In the genomic region with DNA sequence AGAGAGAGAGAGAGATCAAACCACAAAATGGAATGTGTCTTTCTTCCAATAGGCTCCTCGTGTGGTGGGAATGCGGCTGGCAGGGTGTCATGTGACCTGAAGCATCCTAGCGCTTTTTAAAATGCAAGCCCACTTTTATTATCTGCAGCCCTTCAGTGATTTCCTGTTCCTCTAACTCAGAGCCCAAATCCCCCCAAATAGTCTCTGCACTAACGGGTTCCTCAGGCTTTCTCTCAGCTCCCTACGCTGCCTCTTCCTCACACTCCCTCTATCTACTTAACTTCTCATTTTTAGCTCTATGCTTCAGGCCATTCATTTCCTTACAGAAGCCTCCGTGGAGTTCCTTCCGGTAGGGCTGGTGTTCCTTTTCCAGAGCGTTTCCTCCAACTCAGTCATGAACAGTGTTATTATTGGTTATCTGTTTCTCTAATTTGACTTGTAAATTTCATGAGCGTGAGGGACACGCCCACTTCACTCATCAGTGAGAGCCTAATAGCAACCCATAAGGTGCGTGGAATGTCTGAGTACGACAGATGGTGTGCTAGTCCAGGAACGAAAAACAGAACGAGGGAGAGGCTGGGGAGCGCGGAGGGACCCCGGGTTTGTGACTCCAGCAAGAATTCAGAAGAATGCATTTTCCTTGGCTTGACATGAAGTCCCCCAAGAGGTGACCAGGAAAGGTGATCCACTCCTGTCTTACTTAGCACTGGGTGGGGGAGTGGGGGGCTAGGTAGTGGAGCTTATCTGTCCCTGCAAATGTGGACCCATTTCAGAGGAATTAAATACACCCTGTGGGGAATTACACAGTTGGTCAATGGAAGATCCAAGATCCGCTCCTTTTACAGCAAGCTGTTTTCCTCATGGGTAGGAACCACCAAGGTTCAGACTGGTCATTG, we compare ENCODE assay signal across 8 mouse cellular contexts. TPM values are rescaled to one million over a fixed set of nuclear protein-coding genes. Genes with fewer than 3 reads are reported as not detected.
A peak's percentile ranks its signal among the peaks of the same experiment; 100 is the strongest.
DNase-seq lines count a peak whose midpoint lies in the region; ATAC-seq and TF ChIP-seq lines count a peak whose summit lies in the region.

No protein-coding gene starts in this region.

- WGBS in heart, adult 2 months: 11% methylated on average over 18 of the region's 18 CpGs
- WGBS in kidney, embryonic 14.5 days: 15% methylated on average over 18 of the region's 18 CpGs
- 13% methylated on average over 18 of the region's 18 CpGs for WGBS in liver, embryonic 16.5 days (ENCODE audit: insufficient replicate concordance)

- peaks cover 3% of the 10 kb centered on the region; the same call in 1 of the 2 replicates for H3K4me1 ChIP-seq in heart, adult 2 months (ENCODE audit: control insufficient read depth, insufficient read depth, low read length)
- H3K4me1 ChIP-seq in kidney, embryonic 14.5 days (ENCODE audit: control insufficient read depth, insufficient read depth, low read length): 0 out of 2 replicates have a peak, but pooled peaks cover 6% of the 10 kb centered on the region
- peaks cover 11% of the 10 kb centered on the region for H3K4me1 ChIP-seq in liver, embryonic 16.5 days (ENCODE audit: control insufficient read depth, low read depth, low read length)

- DNase-seq in heart, adult 2 months: peak in 1 of 2 experiments; percentile 26
- DNase-seq in heart, postnatal 4 days: no peak
- DNase-seq in Muller cell, postnatal 12 days (ENCODE audit: inconsistent ontology term): peak; percentile 29
- DNase-seq in right cerebral cortex, postnatal 25 days: peak; percentile 22
- no peak for DNase-seq in gastrocnemius, postnatal 36 days

- no peak overlapping the region for H3K9ac ChIP-seq in heart, adult 2 months (ENCODE audit: low read depth, low read length)
- H3K9ac ChIP-seq in kidney, embryonic 14.5 days (ENCODE audit: low read depth, low read length): no peak overlapping the region
- 0 out of 2 replicates have a peak overlapping the region, but pooled peaks have one; percentile 36 for H3K9ac ChIP-seq in liver, embryonic 16.5 days (ENCODE audit: low read depth, low read length)

- no peak for TF ChIP-seq EP300 in heart, adult 2 months (IDR thresholded peaks at IDR 0.05; ENCODE audit: insufficient read depth, low read depth, low read length)

- peak overlapping the region; percentile 55 for H3K4me2 ChIP-seq in kidney, embryonic 14.5 days (replicated peaks; ENCODE audit: low read depth, low read length)
- H3K4me2 ChIP-seq in liver, embryonic 16.5 days (ENCODE audit: low read depth, low read length): peak overlapping the region; percentile 67

- no peaks in the 10 kb centered on the region for H3K27me3 ChIP-seq in heart, adult 2 months (ENCODE audit: control insufficient read depth, insufficient read depth, low read length)
- 0 out of 2 replicates have a peak, but pooled peaks cover 2% of the 10 kb centered on the region for H3K27me3 ChIP-seq in kidney, embryonic 14.5 days (ENCODE audit: control insufficient read depth, insufficient read depth, low read length)
- no peaks in the 10 kb centered on the region for H3K27me3 ChIP-seq in liver, embryonic 16.5 days (ENCODE audit: control insufficient read depth, insufficient read depth, low read depth, low read length)

- no peak for TF ChIP-seq POLR2A in heart, adult 2 months (IDR thresholded peaks at IDR 0.05; ENCODE audit: insufficient read depth, low read depth, low read length)

- no peak overlapping the region for H3K27ac ChIP-seq in heart, adult 2 months
- H3K27ac ChIP-seq in kidney, embryonic 14.5 days (ENCODE audit: low read depth, low read length): no peak overlapping the region
- H3K27ac ChIP-seq in liver, embryonic 16.5 days (ENCODE audit: low read length): peak overlapping the region; percentile 38; the same call in 1 of the 2 replicates

- H3K4me3 ChIP-seq in heart, adult 2 months: peak overlapping the region; percentile 22; the same call in 1 of the 2 replicates
- peak overlapping the region; percentile 25 for H3K4me3 ChIP-seq in kidney, embryonic 14.5 days (ENCODE audit: low read length)
- H3K4me3 ChIP-seq in liver, embryonic 16.5 days (ENCODE audit: low read depth, low read length): peak overlapping the region; percentile 55

- no peaks in the 10 kb centered on the region for H3K9me3 ChIP-seq in kidney, embryonic 14.5 days (ENCODE audit: control insufficient read depth, low read length)
- no peaks in the 10 kb centered on the region for H3K9me3 ChIP-seq in liver, embryonic 16.5 days (replicated peaks; ENCODE audit: control insufficient read depth, low read length)

- H3K79me2 ChIP-seq in heart, adult 2 months (replicated peaks; ENCODE audit: control insufficient read depth, insufficient read depth, low read length): no peaks in the 10 kb centered on the region

- no peak for TF ChIP-seq CTCF in heart, adult 2 months (IDR thresholded peaks at IDR 0.05)

- no peaks in the 10 kb centered on the region for H3K36me3 ChIP-seq in heart, adult 2 months (ENCODE audit: control insufficient read depth, insufficient read depth, low read length)
- H3K36me3 ChIP-seq in kidney, embryonic 14.5 days (ENCODE audit: control insufficient read depth, insufficient read depth, low read length): no peaks in the 10 kb centered on the region
- H3K36me3 ChIP-seq in liver, embryonic 16.5 days (ENCODE audit: control insufficient read depth, insufficient read depth): no peaks in the 10 kb centered on the region

- intact Hi-C loops in heart, adult 2 months (cut with DNase I): no loop called here
- intact Hi-C loops in gastrocnemius, postnatal 36 days (cut with DNase I): no loop called here

- ATAC-seq in erythroid progenitor cell, adult 5-6 weeks (replicated peaks; ENCODE audit: low FRiP score, poor library complexity, severe bottlenecking): 0 out of 2 replicates have a peak, but pooled peaks have one; percentile 46
- peak; percentile 24; the same call in 1 of the 2 replicates for ATAC-seq in kidney, embryonic 14.5 days (ENCODE audit: low FRiP score, low TSS enrichment)
- peak; percentile 61 for ATAC-seq in liver, embryonic 16.5 days (ENCODE audit: low read depth)

RNA-seq across cellular contexts. Expression of a gene that starts 38.2 kb away (rescaled TPM):
- total RNA-seq in heart, adult 2 months (2021): 10 to 100 TPM; 30.9 to 35.5 TPM
- 20.3 and 22.7 TPM in 2 replicates for polyA plus RNA-seq in heart, adult 2 months (2012; rRNA removed)
- total RNA-seq in heart, postnatal 4 days (2021): 10 to 100 TPM; 76.1 to 80.0 TPM
- total RNA-seq in erythroid progenitor cell, adult 5-6 weeks (2015; ENCODE audit: low replicate concordance): 60.5 and 79.2 TPM in 2 replicates
- total RNA-seq in erythroid progenitor cell, adult 5-6 weeks (2017; ENCODE audit: low replicate concordance): 83.6 and 119 TPM in 2 replicates
- 166 and 208 TPM in 2 replicates for polyA plus RNA-seq in kidney, embryonic 14.5 days (2014; fragmentation: Nextera tagmentation; extraction: Ambion mirVana)
- polyA plus RNA-seq in liver, embryonic 16.5 days (2015; fragmentation: Nextera tagmentation; extraction: Ambion mirVana): 49.4 and 50.5 TPM in 2 replicates
- total RNA-seq in gastrocnemius, postnatal 36 days (2021): 10 to 100 TPM; 18.9 to 20.3 TPM

Comparison
In these comparisons a context has a peak if more than half of its experiments do, and no peak if none do; other contexts are left out.
1. DNase-seq: peak in Muller cell, postnatal 12 days (single experiment) and right cerebral cortex, postnatal 25 days (single experiment); none in heart, postnatal 4 days (single experiment) and gastrocnemius, postnatal 36 days (0 of 2).
2. Peak in every context shown above with its lines, with median percentiles within 50 percentile points of each other: H3K4me3 ChIP-seq and ATAC-seq.